Mouse (Mus musculus) kidney, adult 18-20 months (tissue): ENCODE measurements around the gene Krtap10-4.
"Not testable (repeated sequence)": the region's sequence is repeated elsewhere in the genome, so short reads cannot be mapped to it uniquely, and the experiment has no call there.

Source experiments
- DNase-seq: peaks from one replicate; pipeline ENCODE4 v3.0.0; 2021

Krtap10-4 gene

GRCm38 (mm10) chr10:77826951-77827350 lies at the start of gene Krtap10-4:
Gene Krtap10-4, minus strand, starts transcription at chr10:77827095.
- no peak for DNase-seq

GRCm38 (mm10) chr10:77869651-77870050 lies 42.8 kb upstream of the Krtap10-4 start:
- no peak for DNase-seq

- DNase-seq = no peak
These were observed 40.7 kb upstream of the Krtap10-4 start for GRCm38 (mm10) chr10:77867546-77867945.

- DNase-seq = no peak
These were observed 37.9 kb upstream of the Krtap10-4 start for GRCm38 (mm10) chr10:77864762-77865143.

- peak; percentile 66 for DNase-seq
These were observed 37.3 kb upstream of the Krtap10-4 start for GRCm38 (mm10) chr10:77864067-77864761.

GRCm38 (mm10) chr10:77861675-77862074 lies 34.8 kb upstream of the Krtap10-4 start, which contains the start of gene Gm3285:
Gene Gm3285, plus strand, starts transcription at chr10:77861975.
- DNase-seq = no peak

GRCm38 (mm10) chr10:77852559-77852958 lies 25.7 kb upstream of the Krtap10-4 start, which contains the start of gene Gm10318:
Gene Gm10318, plus strand, starts transcription at chr10:77852859.
- DNase-seq = no peak

GRCm38 (mm10) chr10:77847538-77847937 lies 20.6 kb upstream of the Krtap10-4 start:
- DNase-seq = no peak

GRCm38 (mm10) chr10:77846961-77847360 lies 20.1 kb upstream of the Krtap10-4 start:
- DNase-seq = no peak

GRCm38 (mm10) chr10:77846503-77846902 lies 19.6 kb upstream of the Krtap10-4 start, which contains the start of gene Gm36176:
Gene Gm36176, plus strand, starts transcription at chr10:77846803.
- DNase-seq = no peak

- no peak for DNase-seq
These were observed 12.1 kb upstream of the Krtap10-4 start for GRCm38 (mm10) chr10:77839006-77839405.

- DNase-seq = no peak
These were observed 8.8 kb upstream of the Krtap10-4 start, which contains the start of gene Krtap10-10 for GRCm38 (mm10) chr10:77835647-77836046. Gene Krtap10-10, plus strand, starts transcription at chr10:77835947.

- no peak for DNase-seq
These were observed 7.7 kb downstream of the Krtap10-4 start for GRCm38 (mm10) chr10:77819203-77819602.

GRCm38 (mm10) chr10:77818523-77818922 lies 8.4 kb downstream of the Krtap10-4 start:
- no peak for DNase-seq

GRCm38 (mm10) chr10:77815514-77815913 lies 11.4 kb downstream of the Krtap10-4 start:
- DNase-seq = peak; percentile 18

GRCm38 (mm10) chr10:77814382-77814781 lies 12.5 kb downstream of the Krtap10-4 start, which contains the start of gene Gm2696:
Gene Gm2696, plus strand, starts transcription at chr10:77814682.
- DNase-seq = no peak

GRCm38 (mm10) chr10:77811743-77812142 lies 15.2 kb downstream of the Krtap10-4 start, which contains the start of gene Gm9507:
Gene Gm9507, minus strand, starts transcription at chr10:77811843.
- DNase-seq = no peak

GRCm38 (mm10) chr10:77804095-77804494 lies 22.8 kb downstream of the Krtap10-4 start:
- DNase-seq = no peak

GRCm38 (mm10) chr10:77798921-77799508 lies 27.9 kb downstream of the Krtap10-4 start, which contains the start of gene Gm19668:
Gene Gm19668, minus strand, starts transcription at chr10:77799133.
- DNase-seq = no peak

- not testable (repeated sequence) for DNase-seq
These were observed 28.6 kb downstream of the Krtap10-4 start for GRCm38 (mm10) chr10:77798164-77798920.

- DNase-seq = no peak
These were observed 29.2 kb downstream of the Krtap10-4 start for GRCm38 (mm10) chr10:77797677-77798076.

- DNase-seq = no peak
These were observed 31.9 kb downstream of the Krtap10-4 start, which contains the start of gene Gm9639 for GRCm38 (mm10) chr10:77794976-77795375. Gene Gm9639, minus strand, starts transcription at chr10:77795076.

- no peak for DNase-seq
These were observed 38.3 kb downstream of the Krtap10-4 start for GRCm38 (mm10) chr10:77788621-77789020.
